In the genomic region with DNA sequence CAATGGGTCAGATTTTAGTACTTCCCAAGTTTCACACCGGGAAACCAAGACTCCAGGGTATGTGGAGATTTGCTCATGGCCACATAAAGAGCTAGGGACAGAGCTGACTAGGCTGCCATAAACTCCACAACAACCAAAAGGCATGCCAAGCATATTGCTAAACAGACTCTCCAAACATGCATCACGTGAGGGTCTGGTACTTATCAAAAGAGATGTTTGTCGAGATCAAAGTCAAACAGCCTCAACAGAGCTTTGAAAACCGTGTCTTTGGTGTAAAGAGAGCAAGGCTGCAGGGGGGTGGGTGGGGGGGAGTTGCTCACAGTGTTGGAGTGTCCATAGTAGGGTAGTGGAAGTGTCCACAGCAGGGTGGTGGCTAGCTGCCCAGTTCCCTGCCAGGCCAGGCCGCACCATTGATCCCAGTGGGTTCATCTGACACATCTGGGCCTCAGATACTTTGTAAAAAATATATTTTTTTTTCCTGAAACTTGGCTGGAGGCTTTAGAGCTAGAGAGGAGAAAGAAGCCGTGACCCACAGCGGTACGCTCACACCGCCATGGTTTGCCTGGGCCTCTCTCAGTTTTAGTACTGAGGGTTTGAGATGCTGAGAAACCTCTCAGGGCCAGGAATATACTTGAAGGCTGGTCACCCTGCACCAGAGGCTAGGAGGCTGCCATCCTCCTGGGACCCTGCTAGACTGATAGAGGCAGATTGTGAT, we compare ENCODE assay signal across 13 mouse cellular contexts. TPM values are rescaled to one million over a fixed set of nuclear protein-coding genes. Genes with fewer than 3 reads are reported as not detected.
DNase-seq lines count a peak whose midpoint lies in the region; ATAC-seq and TF ChIP-seq lines count a peak whose summit lies in the region.
"Had no signal": no experiment of that assay in that cellular context is flagged by ENCODE, and none has a peak within 500 bp of the region (broad histone marks: within the 10 kb centered on the region; RNA-seq: fewer than 3 reads in every experiment).

No protein-coding gene starts in this region.

- no peak for ATAC-seq in kidney, postnatal 0 days (replicated peaks; ENCODE audit: low FRiP score, low read depth)
- 0 out of 2 replicates have a peak, but pooled peaks have one; percentile 45 for ATAC-seq in midbrain, embryonic 15.5 days (replicated peaks)
- ATAC-seq: forebrain, embryonic 16.5 days had no signal

- H3K4me2 ChIP-seq in kidney, postnatal 0 days (ENCODE audit: low read length) = no peak overlapping the region
- H3K4me2 ChIP-seq in midbrain, embryonic 15.5 days = no peak overlapping the region
- H3K4me2 ChIP-seq: heart, embryonic 11.5 days had no signal

- WGBS in kidney, postnatal 0 days = 63% methylated on average over 9 of the region's 9 CpGs
- WGBS in midbrain, embryonic 15.5 days = 77% methylated on average over 9 of the region's 9 CpGs
- 81% methylated on average over 9 of the region's 9 CpGs for WGBS in midbrain, embryonic 10.5 days

- peak overlapping the region; percentile 39; the same call in 1 of the 2 replicates for H3K27ac ChIP-seq in kidney, postnatal 0 days
- H3K27ac ChIP-seq in midbrain, embryonic 15.5 days = no peak overlapping the region
- H3K27ac ChIP-seq in midbrain, embryonic 10.5 days (replicated peaks) = no peak overlapping the region

- H3K9ac ChIP-seq in kidney, postnatal 0 days (ENCODE audit: low read depth, low read length) = no peak overlapping the region
- no peak overlapping the region for H3K9ac ChIP-seq in midbrain, embryonic 15.5 days

- no peaks in the 10 kb centered on the region for H3K4me1 ChIP-seq in kidney, postnatal 0 days (replicated peaks; ENCODE audit: insufficient read depth, low read length)
- H3K4me1 ChIP-seq in midbrain, embryonic 15.5 days = no peaks in the 10 kb centered on the region
- peaks cover 8% of the 10 kb centered on the region for H3K4me1 ChIP-seq in midbrain, embryonic 10.5 days

- no peaks in the 10 kb centered on the region for H3K36me3 ChIP-seq in kidney, postnatal 0 days (ENCODE audit: insufficient read depth, low read length)
- no peaks in the 10 kb centered on the region for H3K36me3 ChIP-seq in midbrain, embryonic 15.5 days (replicated peaks)
- H3K36me3 ChIP-seq in midbrain, embryonic 10.5 days = no peaks in the 10 kb centered on the region

- DNase-seq in cerebellum, postnatal 14 days = peak; percentile 20 to 24
- DNase-seq in cerebellum, postnatal 4 days (ENCODE audit: low spot score in 2 of 2) = no peak
- no peak for DNase-seq in kidney, postnatal 0 days (ENCODE audit: low spot score)
- DNase-seq in kidney, adult 11 months = no peak
- DNase-seq in midbrain, embryonic 10.5 days (ENCODE audit: low spot score) = no peak
- peak; percentile 44 for DNase-seq in lung, postnatal 36 days
- no peak for DNase-seq in embryo, embryonic 9.5 days (ENCODE audit: extremely low spot score)
- DNase-seq: gastrocnemius, postnatal 14 days; heart, postnatal 36 days; spleen, adult 18-20 months had no signal

- H3K9me3 ChIP-seq in kidney, postnatal 0 days (replicated peaks; ENCODE audit: low read length) = no peaks in the 10 kb centered on the region
- H3K9me3 ChIP-seq in midbrain, embryonic 15.5 days = no peaks in the 10 kb centered on the region
- H3K9me3 ChIP-seq in midbrain, embryonic 10.5 days (replicated peaks) = no peaks in the 10 kb centered on the region

- no peak overlapping the region for H3K4me3 ChIP-seq in kidney, postnatal 0 days (replicated peaks; ENCODE audit: low read depth, low read length)
- no peak overlapping the region for H3K4me3 ChIP-seq in midbrain, embryonic 15.5 days
- H3K4me3 ChIP-seq in midbrain, embryonic 10.5 days = no peak overlapping the region

- no peaks in the 10 kb centered on the region for H3K27me3 ChIP-seq in kidney, postnatal 0 days (ENCODE audit: insufficient read depth, low read length)
- no peaks in the 10 kb centered on the region for H3K27me3 ChIP-seq in midbrain, embryonic 15.5 days (replicated peaks)
- no peaks in the 10 kb centered on the region for H3K27me3 ChIP-seq in midbrain, embryonic 10.5 days (ENCODE audit: low read depth, poor library complexity, severe bottlenecking)

- no peak for TF ChIP-seq CTCF in kidney, postnatal 0 days (IDR thresholded peaks at IDR 0.05; ENCODE audit: low read depth)

RNA-seq across cellular contexts. Expression of gene Morf4l1, which starts 21.5 kb away (rescaled TPM):
- polyA plus RNA-seq in kidney, postnatal 0 days (2015; fragmentation: Nextera tagmentation; extraction: Ambion mirVana) = 412 and 452 TPM in 2 replicates
- polyA plus RNA-seq in midbrain, embryonic 15.5 days (2015; fragmentation: Nextera tagmentation; extraction: Ambion mirVana) = 548 and 569 TPM in 2 replicates
- polyA plus RNA-seq in midbrain, embryonic 10.5 days (2016; fragmentation: Nextera tagmentation; extraction: Ambion mirVana) = 603 and 629 TPM in 2 replicates

RNA-seq across cellular contexts. Expression of gene Adamts7, which starts 26.7 kb away (rescaled TPM):
- polyA plus RNA-seq in kidney, postnatal 0 days (2015; fragmentation: Nextera tagmentation; extraction: Ambion mirVana) = 11.6 and 12.8 TPM in 2 replicates
- 9.9 and 11.5 TPM in 2 replicates for polyA plus RNA-seq in midbrain, embryonic 15.5 days (2015; fragmentation: Nextera tagmentation; extraction: Ambion mirVana)
- 16.7 and 21.0 TPM in 2 replicates for polyA plus RNA-seq in midbrain, embryonic 10.5 days (2016; fragmentation: Nextera tagmentation; extraction: Ambion mirVana)

Comparison
In these comparisons a context has a peak if more than half of its experiments do, and no peak if none do; other contexts are left out.
1. DNase-seq: peak in cerebellum, postnatal 14 days (2 of 2) and lung, postnatal 36 days (single experiment); none in cerebellum, postnatal 4 days (0 of 2), kidney, postnatal 0 days (single experiment), kidney, adult 11 months (single experiment), midbrain, embryonic 10.5 days (single experiment) and embryo, embryonic 9.5 days (single experiment).